Mouse (Mus musculus) embryo, embryonic 9.5 days (tissue): Measurements from ENCODE around the gene Unc93a2.
"Not testable (repeated sequence)": the region's sequence is repeated elsewhere in the genome, so short reads cannot be mapped to it uniquely, and the experiment has no call there.

Experiments
- DNase-seq: peaks from one replicate; pipeline ENCODE4 v3.0.0-alpha.2; 2017; ENCODE audit errors: extremely low spot score

The Unc93a2 gene

GRCm38 (mm10) chr17:7371879-7372278, 13.4 kb downstream of the Unc93a2 start, which contains the start of gene Gm49630:
TSS of gene Gm49630 (minus strand) at chr17:7371979.
- DNase-seq = not testable (repeated sequence)

GRCm38 (mm10) chr17:7369401-7369800, 15.9 kb downstream of the Unc93a2 start:
- DNase-seq = not testable (repeated sequence)

- DNase-seq = not testable (repeated sequence)
These were observed 18.4 kb downstream of the Unc93a2 start for GRCm38 (mm10) chr17:7366676-7367374.

GRCm38 (mm10) chr17:7366265-7366664, 19.0 kb downstream of the Unc93a2 start:
- DNase-seq = not testable (repeated sequence)

GRCm38 (mm10) chr17:7365615-7366014, 19.6 kb downstream of the Unc93a2 start:
- not testable (repeated sequence) for DNase-seq

GRCm38 (mm10) chr17:7360749-7361465, 24.4 kb downstream of the Unc93a2 start:
- not testable (repeated sequence) for DNase-seq

GRCm38 (mm10) chr17:7359806-7360205, 25.5 kb downstream of the Unc93a2 start:
- not testable (repeated sequence) for DNase-seq

GRCm38 (mm10) chr17:7352596-7352995, 32.7 kb downstream of the Unc93a2 start, which contains the start of gene Ttll2:
TSS of gene Ttll2 (minus strand) at chr17:7352696.
- not testable (repeated sequence) for DNase-seq

GRCm38 (mm10) chr17:7348765-7349164, 36.5 kb downstream of the Unc93a2 start:
- DNase-seq = not testable (repeated sequence)

- not testable (repeated sequence) for DNase-seq
These were observed 47.9 kb downstream of the Unc93a2 start for GRCm38 (mm10) chr17:7337381-7337780.

GRCm38 (mm10) chr17:7332745-7333144, 52.5 kb downstream of the Unc93a2 start:
- not testable (repeated sequence) for DNase-seq

- DNase-seq = not testable (repeated sequence)
These were observed 58.8 kb downstream of the Unc93a2 start for GRCm38 (mm10) chr17:7326415-7326814.

- not testable (repeated sequence) for DNase-seq
These were observed 60.9 kb downstream of the Unc93a2 start, which contains the start of gene Tcp10a for GRCm38 (mm10) chr17:7324346-7324745. TSS of gene Tcp10a (plus strand) at chr17:7324646.

GRCm38 (mm10) chr17:7319789-7320188, 65.5 kb downstream of the Unc93a2 start:
- not testable (repeated sequence) for DNase-seq

GRCm38 (mm10) chr17:7315693-7316382, 69.4 kb downstream of the Unc93a2 start:
- not testable (repeated sequence) for DNase-seq
